Mouse (Mus musculus) monocyte, adult 5-6 weeks (primary cell): ENCODE results near the gene Taf5l. TPM values are rescaled to one million over a fixed set of nuclear protein-coding genes. Genes with fewer than 3 reads are reported as not detected.
"Not testable (repeated sequence)": the region's sequence is repeated elsewhere in the genome, so short reads cannot be mapped to it uniquely, and the experiment has no call there.

Source experiments
- ATAC-seq: fragments of 153-309, 156-312 bp; replicated peaks from 2 replicates; pipeline ENCODE4 v1.8.0; 2017; ENCODE audit warnings: mild to moderate bottlenecking; ENCODE audit not compliant: low TSS enrichment, insufficient number of reproducible peaks, severe bottlenecking, poor library complexity, low FRiP score
- total RNA-seq: library from RNA; stranded (forward); fragments of 200-1000, 200-491, 200-594 nt; gene quantifications from 3 replicates; pipeline ENCODE4 v1.2.3, GENCODE M21; 2017

Gene Taf5l
- 20.4 to 25.8 TPM (median 24.3 TPM) in 3 replicates for total RNA-seq

GRCm38 (mm10) chr8:124021237-124022227 is at the start of gene Taf5l, which contains the start of gene Urb2:
Gene Taf5l, minus strand, starts transcription at chr8:124021397.
Gene Urb2, plus strand, starts transcription at chr8:124021508.
- peak; percentile 80 for ATAC-seq

- ATAC-seq, result no peak
Measured at GRCm38 (mm10) chr8:124070363-124071324, 49.4 kb upstream of the Taf5l start.

- ATAC-seq, result no peak
Measured at GRCm38 (mm10) chr8:124067059-124067750, 46.0 kb upstream of the Taf5l start.

- ATAC-seq, result peak; percentile 66
Measured at GRCm38 (mm10) chr8:124066325-124067058, 45.3 kb upstream of the Taf5l start.

- ATAC-seq, result no peak
Measured at GRCm38 (mm10) chr8:124056832-124057655, 35.8 kb upstream of the Taf5l start.

- no peak for ATAC-seq
Measured at GRCm38 (mm10) chr8:124052568-124052967, 31.4 kb upstream of the Taf5l start.

GRCm38 (mm10) chr8:124052110-124052509 is 30.9 kb upstream of the Taf5l start:
- ATAC-seq, result peak; percentile 68

- no peak for ATAC-seq
Measured at GRCm38 (mm10) chr8:124045856-124046255, 24.7 kb upstream of the Taf5l start.

GRCm38 (mm10) chr8:124044931-124045330 is 23.7 kb upstream of the Taf5l start:
- ATAC-seq, result no peak

- ATAC-seq, result no peak
Measured at GRCm38 (mm10) chr8:124044421-124044820, 23.2 kb upstream of the Taf5l start.

GRCm38 (mm10) chr8:124042201-124042600 is 21.0 kb upstream of the Taf5l start:
- no peak for ATAC-seq

GRCm38 (mm10) chr8:124039351-124039750 is 18.2 kb upstream of the Taf5l start:
- no peak for ATAC-seq

- no peak for ATAC-seq
Measured at GRCm38 (mm10) chr8:124038121-124038520, 16.9 kb upstream of the Taf5l start.

GRCm38 (mm10) chr8:124033400-124033799 is 12.2 kb upstream of the Taf5l start:
- ATAC-seq, result no peak

- ATAC-seq, result no peak
Measured at GRCm38 (mm10) chr8:124027831-124028230, 6.6 kb upstream of the Taf5l start.

- not testable (repeated sequence) for ATAC-seq
Measured at GRCm38 (mm10) chr8:124026265-124026664, 5.1 kb upstream of the Taf5l start.
